Mouse (Mus musculus) ovary, postnatal 36 days (tissue): ENCODE measurements at regions not wholly inside any gene's neighbourhood (a gene's known extent, or its start where the extent isn't known, plus 50 kb on each side); places are given as distances from the start of the nearest gene placed in this dataset.

Source experiments
- DNase-seq: peaks from one replicate; pipeline ENCODE4 v3.0.0; 2022; ENCODE audit warnings: low spot score, mixed read lengths

DNA sequence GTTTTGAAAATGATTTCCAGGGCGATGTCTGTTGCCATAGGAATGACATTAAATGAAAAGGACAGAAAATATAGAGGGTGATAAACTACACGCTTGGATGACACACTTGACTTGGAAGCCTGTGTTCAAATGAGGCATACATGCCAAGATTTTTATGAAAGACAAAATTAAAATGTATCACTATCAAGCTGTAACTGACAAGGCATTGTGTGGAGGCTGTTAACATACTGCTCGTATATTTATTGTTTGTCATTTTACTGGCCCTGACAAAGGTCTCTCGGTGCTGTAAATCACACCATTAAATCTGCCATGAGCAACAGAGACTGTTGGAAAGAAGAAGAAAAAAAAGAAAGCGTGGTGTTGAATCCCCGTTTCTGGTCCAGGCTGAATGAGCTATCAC is 395.3 kb upstream of the Sall1 start:
- no peak for DNase-seq

DNA sequence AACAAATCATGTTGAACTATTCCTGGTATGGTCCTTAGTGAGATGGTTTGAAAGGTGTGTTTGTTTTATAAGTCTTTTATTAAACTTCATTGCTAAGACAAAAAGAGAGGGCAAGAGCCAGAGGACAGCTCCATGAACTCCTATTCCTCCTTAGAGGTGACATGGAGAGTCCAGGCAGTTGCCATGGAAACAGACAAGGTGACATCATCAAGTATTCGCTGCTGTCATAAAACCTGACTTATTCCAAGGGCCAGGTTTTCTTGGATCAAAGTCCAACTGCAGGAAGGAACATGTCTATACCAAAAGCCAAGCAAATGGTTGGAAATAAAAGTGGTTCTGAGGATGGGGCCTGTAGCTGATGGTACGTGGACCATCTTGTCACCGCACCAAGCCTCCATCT is 383.0 kb upstream of the Sall1 start:
- no peak for DNase-seq

DNA sequence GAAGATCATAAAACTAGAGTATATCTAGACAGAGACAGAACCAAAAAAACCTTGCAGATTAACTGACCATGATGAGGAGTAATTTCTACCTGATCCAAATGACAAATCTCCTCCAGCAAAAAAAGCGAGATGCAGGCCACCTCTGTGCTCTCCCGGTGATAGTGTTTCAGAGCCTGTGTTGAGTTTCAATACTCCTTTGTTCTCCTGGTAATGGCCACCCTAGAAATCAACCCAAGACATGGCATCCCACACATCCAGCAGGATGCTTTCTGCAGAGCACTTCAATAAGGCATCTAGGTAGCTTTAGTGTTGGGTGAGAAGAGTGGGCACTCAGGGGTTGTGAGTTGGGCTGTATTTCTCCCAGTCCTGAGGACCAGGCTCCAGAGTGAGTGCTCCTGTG is 371.3 kb upstream of the Sall1 start:
- DNase-seq: no peak

DNA sequence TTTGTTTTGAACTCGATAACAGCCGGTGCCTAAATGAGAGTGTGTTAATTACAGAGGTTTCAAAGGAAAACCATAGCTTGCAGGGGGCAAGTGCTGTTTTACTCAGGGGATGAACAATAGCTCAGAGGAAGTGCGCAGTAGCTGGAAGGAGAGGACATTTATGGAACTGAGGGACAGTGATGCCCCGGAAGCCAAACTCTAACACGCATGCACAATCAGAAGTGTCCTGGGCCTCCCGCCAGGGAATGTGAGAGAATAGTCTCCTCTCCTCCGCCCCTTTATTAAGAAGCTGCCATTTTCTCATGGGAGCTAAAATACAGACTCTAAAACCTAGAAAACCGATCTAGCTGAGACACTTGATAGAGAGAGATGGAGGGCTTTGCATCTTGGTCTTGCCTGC is 368.5 kb upstream of the Sall1 start:
- no peak for DNase-seq

DNA sequence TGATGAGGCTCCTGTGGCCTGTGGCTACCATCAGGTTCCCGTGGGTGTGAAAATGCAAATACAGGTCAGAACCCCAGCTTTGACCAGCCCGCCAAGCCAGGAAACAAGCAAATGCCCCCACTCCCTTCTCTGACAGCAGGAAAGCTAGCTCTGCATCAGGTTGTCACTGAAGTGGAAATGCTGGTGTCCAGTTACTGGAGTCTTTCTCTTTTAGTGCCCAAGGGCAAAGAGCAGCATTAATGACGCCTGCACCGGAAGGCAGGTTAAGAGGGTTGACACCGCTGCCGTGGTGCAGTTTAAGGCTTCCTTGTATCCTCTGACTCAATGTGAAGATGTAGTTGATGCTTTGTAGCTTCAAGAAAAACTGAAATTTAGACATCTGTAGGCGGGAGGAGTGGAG is 368.1 kb upstream of the Sall1 start:
- DNase-seq: no peak

DNA sequence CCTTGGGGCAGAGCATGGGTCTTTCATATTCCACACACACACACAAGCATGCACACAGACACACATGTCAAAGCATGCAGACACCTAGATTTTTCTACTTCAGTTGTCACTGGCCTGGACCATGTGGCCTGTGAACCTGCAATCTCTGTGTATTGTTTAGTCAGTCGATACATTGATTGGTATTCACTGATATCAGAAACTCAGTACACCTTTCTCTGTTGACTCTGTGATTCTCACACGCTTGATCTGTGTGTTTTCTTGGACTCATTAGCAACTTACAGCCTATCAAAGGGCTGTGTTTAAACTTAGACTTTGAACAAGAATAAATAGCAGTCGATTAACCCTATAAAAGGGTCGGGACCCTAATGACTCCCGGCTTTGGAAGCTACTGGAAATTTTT is 362.7 kb upstream of the Sall1 start:
- DNase-seq: no peak

DNA sequence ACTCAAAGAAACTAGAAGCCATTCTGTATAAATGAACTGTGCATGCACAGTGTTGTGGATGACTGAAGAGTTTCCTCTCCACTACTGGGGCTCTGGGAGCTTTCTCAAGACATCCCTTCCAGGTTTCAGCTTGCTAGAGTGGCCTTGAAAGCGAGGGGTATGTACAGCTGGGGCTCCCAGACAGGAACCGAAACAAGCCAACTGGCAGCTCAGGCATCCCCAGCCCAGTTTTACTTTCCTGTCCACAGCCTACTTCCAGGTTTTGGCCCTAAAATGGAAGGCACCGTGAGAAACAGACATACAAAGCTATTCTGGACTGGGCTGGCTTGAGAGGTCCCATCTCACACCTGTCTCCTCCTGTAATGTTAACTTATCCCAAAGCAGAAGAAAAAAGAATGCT is 360.3 kb upstream of the Sall1 start:
- no peak for DNase-seq

DNA sequence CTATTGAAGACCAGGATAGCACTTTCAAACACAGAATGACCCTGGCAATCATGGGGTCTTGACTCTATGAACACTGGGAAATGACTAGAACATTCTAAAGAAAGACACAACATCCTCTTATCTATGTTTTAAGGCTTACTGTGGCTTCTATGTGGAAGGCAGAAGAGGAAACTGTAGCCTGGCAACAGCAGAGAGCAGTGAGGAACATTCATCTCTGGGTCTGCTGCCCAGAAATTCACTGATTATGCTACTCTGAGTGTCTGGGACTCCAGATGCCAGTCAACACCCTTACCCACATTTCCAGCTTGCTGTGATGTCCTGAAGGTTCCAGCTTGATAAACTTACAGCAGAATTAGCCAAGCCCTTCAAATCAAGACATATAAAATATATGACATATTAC is 352.7 kb upstream of the Sall1 start:
- no peak for DNase-seq

DNA sequence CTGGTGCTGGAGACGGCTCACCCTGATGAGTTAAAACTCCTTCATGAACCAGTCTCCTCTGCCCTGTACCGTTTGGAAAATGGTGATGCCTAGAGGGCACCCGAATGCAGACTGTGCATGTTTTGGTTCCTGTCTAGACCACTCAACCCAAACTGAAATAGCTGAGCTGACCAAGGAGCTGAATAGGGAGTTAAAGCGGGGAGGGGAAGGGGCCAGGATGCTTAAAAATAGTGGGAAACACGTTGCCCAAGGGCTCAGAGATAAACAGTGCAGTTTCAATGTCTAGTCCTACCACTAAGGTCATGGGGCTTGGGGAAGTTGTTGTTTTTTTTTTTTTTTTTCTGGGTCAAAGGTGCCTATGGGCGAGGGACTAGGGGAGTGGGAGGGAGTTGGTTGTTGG is 348.8 kb upstream of the Sall1 start:
- DNase-seq: no peak

DNA sequence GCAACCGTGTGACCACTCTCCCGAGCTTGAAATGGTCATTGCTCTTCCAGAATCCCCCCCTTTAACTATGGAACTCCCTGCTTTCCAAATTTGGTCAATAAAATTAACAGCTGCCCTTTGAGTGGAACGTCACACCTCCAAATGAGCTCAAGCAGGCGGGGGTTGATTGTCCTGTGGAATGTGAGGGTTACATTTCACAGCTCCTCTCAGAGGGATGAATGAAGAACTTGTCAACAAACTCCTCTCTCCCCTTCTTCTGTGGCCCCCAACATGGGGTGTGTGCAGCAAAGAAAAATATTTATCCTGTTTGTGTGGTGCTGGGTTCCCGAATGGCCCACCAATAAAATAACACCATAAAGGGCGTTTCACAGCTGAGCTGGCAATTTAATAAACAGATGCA is 344.8 kb upstream of the Sall1 start:
- DNase-seq: no peak

DNA sequence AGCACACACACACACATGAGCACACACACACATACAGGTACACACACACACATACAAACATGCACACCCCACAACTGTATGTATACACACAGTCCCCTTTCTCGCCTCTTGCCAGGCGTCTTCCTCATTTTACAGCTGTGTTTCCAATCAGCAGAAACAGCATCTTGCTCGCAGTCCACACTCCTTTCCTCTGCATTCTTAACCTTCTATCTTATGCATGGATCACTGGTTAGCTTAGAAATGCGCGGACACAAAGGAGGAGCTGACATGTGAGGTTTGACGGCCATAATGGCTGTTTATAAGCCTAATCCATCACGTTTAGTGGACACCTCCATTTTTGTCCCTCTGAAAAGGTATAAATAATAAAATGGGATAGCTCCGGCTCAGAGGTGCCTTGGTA is 343.3 kb upstream of the Sall1 start:
- no peak for DNase-seq

DNA sequence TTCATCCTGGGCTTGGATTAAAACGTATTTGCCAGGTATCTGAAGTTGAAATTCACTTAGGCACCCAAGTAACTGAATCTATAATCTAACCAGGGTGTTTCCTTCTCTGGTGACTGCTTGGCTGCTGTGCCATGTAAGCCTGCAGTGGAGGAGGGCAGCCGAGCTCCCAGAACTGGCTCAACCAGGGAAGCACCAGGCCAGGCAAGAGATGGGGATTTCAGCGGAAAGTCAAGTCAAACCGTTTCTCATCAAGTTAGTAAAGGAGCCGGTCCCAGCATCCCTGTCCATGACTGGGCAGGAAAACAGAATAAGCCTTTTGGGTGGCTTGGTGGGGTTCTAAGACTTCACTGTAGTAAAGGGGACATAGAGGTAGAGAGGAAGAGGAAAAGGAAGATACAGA is 341.1 kb upstream of the Sall1 start:
- DNase-seq: no peak

DNA sequence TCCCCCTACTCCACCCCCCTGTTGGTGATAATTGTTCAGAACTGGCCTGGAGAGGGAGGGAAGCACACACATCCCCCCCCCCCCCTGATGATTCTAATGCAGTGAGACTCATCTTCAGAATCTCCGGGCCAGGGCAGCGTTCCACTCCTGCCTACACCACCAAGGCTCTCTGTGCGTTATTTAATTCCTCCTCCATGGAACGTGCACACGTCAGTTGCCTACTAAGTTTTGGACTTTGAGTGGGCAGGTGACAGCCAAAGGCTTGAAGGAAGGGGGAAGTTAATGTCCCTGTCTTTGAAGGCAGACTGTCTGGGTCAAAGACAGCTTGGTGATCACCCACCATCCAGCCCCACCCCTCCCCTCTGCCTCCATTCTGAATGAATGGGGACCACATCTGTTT is 339.8 kb upstream of the Sall1 start:
- no peak for DNase-seq

DNA sequence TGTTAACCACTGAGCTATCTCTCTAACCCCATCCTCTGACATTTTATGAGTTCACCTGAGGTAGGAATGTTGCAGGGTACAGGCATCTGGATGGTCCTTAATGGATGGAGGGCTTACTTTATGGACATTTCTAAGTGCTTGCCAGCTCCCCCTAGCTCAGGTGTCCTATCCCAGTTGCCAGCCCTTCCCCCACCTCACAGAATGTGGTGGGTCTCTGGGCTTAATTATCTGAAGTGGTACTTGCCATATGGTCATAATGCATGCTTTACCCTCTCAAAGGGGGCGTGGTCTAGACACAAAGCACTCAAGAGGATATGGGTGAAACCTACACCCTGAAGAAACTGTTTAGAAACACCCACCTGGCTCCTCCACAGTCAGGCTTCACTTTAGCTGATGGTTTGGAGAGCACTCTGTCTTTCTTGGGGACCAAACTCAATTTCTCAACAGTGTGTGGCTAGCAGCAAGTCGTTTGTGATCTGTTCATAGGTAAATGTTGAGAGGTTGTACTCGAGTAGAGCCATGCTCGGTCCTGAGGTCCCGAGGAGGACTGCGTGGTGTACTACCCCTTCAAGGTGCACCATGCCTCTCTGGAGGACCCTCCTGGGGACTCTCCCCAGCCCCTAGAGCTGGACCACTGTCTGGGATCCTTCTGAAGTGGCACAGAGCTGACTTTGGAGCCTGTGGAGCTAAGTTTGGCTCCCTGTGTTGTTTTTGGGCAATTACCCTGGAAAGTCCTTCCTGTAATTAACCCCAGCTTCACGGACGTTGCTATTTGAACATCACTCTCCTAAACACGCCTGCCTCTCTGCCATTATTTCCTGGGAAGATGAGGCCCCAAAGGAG is 338.8 kb upstream of the Sall1 start:
- no peak for DNase-seq

DNA sequence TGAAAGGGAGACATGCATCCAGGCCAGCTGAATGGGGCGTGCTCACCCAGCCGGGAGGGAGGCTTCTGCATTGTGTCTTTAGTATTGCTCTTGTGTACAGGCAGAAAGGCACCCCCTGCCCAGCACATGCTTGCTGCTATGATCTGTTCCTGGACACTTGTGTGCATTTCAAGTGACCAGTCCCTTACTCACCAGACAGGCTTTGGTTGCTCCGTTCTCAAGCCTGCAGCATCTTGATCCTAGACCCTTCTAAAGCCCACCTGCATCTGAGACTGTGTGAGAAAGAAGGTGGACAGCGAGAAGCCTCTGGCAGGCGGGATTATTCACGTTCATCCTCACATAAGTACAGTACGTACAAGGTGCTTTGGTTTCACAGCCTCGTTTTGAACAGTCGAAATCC is 336.5 kb upstream of the Sall1 start:
- DNase-seq: no peak

DNA sequence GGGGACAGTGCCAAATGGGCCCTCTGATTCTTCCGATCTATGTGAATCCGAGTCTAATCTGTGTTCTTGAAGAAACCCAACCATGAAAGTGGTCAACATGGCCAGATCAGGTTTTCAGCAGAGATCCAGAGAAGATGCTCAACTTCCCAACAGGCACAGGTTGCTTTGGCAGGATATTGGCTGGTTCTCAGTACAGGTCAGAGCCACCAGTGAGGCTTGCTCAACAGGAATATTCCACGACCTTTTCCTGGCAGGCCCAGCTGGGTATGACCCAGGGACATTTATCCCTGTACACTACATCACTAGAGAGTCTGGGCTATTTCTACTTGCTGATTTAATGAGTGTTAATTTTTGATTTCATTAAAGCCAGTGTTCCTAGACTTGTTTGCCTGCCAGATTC is 328.8 kb upstream of the Sall1 start:
- DNase-seq: no peak

DNA sequence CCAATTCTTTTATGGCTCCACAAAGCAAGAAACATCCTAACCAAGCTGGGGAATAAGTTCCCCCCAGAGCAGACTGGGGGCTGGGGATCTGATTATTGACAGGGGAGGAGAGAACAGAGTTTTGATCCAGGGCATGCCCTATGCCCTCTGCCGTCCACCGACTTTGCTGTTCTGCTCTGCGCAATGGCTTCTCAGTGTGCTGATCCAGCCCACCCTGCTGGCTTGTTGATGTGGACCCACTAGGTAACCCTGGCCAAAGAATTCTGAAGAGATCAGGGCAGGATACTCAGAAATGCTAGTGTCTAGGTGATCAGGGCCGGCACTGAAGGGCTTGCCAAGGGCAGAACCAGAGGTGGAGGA is 327.8 kb upstream of the Sall1 start:
- no peak for DNase-seq

DNA sequence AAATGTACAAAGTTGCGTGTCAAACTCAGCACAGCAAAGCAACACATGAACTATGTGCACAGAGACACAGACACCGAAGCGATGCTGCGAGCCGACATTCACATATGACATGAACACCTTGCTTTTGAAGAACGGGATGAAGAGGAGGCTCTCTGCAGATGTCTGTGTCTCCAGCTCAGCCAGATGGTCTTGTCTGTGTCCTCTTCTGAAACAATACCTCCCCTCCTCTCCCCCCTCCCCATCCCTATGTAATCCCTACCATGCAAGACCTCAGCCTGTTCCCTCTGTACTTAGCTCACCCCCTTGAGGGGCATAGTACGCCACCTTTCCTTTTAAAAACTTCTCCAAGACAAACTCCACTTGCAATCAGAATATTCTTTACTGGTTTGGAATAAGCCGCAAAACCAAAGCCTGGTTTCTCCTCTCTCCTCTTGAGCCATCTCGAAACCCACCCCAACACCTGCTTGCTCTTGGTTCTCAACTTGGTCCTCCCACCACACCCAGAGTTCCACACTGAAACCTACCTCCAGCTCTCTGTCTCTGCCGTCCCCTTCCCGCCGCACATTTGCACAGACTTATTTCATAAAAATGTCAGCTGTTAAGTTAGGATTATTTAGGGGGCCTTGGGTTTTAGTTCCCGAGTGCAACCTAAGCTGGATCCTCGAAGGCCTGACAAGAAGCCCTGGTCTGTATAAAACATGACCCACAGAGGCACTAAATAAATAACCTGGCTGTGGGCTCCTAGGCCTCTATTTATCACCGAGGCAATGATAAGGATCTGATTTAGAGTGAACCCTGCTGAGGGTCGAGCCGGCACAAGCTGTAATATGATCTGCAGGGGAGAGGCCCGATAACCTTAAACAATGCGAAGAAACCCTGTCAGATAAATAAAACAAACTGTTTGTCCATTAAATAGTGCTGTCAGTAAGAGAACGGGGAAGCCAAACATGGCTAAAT is 327.1 kb upstream of the Sall1 start:
- no peak for DNase-seq

DNA sequence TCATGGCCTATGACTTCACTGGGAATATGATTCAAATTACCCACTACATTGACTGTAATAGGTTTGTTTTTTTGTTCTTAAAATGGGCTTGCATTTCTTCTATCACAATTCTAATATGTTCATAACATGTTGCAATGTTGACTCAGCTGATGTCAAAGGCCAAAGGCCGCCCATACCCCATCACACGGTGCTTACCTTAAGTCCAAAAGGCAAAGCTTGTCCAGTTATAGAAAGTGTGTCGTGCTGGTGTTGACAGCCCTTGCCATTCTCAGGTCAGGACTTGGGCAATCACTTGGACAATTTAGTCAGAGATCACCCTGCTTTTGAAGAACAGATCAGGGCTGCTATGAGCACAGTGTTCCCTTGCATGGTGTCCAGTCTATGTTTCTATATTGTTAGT is 321.5 kb upstream of the Sall1 start:
- DNase-seq: no peak

DNA sequence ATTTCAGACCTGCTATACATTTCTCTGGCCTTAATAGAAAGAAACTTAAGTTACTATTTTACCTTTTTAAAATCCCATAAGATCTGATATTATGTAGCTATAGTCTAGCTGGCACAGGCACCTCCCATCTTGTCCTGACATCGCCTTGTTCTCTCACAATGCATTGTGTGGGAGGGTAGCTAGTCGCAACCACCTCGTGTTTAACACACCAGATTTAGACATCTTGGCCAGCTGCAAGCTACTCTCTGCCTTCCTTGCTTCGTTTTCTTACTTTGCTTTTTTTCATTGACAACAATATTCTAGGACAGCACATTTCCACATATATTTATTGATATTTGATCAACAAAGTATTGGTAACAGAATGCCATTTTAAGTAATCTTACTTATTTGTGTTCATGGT is 314.4 kb upstream of the Sall1 start:
- DNase-seq: no peak

DNA sequence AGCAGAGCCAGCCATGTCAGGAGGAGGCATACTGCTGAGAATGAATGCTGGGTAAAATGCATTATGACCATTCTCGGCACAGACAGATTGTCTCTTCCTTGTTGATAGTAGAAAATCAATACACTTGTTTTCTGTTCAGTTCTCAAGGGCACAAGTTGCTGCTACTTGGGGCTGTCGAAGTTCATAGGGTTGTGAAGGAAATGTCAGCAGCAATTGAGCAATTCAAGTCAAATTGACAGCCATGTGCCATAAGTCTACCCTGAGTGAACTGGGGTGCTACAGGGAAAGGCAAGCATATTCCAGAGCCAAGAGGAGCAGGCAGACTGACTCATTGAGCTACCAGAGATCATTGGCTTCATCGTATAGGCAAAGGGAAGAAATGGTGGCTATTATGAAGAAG is 301.6 kb upstream of the Sall1 start:
- no peak for DNase-seq

DNA sequence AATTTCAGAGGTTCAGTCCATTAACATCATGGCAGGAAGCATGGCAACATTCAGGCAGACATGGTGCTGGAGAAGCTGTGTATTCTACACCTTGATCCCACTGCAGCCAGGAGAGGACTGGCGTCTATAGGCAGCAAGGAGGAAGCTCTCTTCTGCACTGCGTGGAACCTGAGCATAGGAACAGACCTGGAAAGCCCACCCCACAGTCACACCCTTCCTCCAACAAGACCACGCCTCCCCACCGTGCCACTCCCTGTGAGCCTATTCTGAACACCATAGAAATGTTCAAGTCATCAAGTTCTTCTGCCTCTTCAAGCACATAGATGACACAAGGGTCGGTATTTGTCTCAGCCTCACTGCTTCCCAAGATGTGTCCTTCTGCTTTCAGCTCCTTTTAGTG is 297.7 kb upstream of the Sall1 start:
- no peak for DNase-seq

DNA sequence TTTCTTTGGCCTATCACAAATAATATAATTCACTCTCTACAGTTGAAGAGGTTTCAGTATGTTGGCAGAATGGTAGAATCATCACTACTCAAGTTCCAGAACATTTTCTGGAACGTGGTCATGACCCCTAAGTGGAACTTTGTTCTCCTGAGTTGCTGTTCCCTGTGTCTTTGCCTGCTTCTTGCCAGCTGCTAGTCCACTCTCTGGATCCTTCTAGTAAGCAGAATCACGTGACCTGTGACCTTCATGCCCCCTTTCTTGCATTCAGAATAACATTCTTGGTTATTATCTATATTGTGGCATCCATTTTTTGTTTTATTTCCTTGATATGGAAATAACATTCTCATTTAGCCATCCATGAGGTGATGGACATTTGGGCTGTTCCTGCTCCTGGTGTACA is 291.5 kb upstream of the Sall1 start:
- DNase-seq: no peak
